Mouse (Mus musculus) stomach, postnatal 0 days (tissue): ENCODE results near the gene Tldc2. TPM values are rescaled to one million over a fixed set of nuclear protein-coding genes. Genes with fewer than 3 reads are reported as not detected.

Experiments
- ATAC-seq: fragments of 200-750 bp; cut with Nextera tagmentation; 2 replicates; pipeline ENCODE4 v1.8.0; 2017; ENCODE audit not compliant: low FRiP score, low TSS enrichment
- DNase-seq: peaks from one replicate; pipeline ENCODE4 v3.0.0-alpha.2; 2016; ENCODE audit warnings: low spot score
- H3K27ac ChIP-seq: fragments of 300-500 bp; sonication (generic); replicated peaks from 2 replicates; pipeline ENCODE4 v1.5.1; 2014; ENCODE audit warnings: mild to moderate bottlenecking, control low read depth
- H3K27me3 ChIP-seq: fragments of 300-500 bp; sonication (generic); 2 replicates; pipeline ENCODE4 v1.6.1; 2014; ENCODE audit warnings: low read length; ENCODE audit not compliant: control insufficient read depth, insufficient read depth
- H3K36me3 ChIP-seq: fragments of 300-500 bp; sonication (generic); 2 replicates; pipeline ENCODE4 v1.6.1; 2014; ENCODE audit warnings: low read length, mixed read lengths; ENCODE audit not compliant: control insufficient read depth, insufficient read depth
- H3K4me1 ChIP-seq: fragments of 300-500 bp; sonication (generic); replicated peaks from 2 replicates; pipeline ENCODE4 v1.6.1; 2014; ENCODE audit warnings: antibody characterized with exemption; ENCODE audit not compliant: control insufficient read depth, insufficient read depth
- H3K4me2 ChIP-seq: fragments of 300-500 bp; sonication (generic); replicated peaks from 2 replicates; pipeline ENCODE4 v1.6.1; 2014; ENCODE audit warnings: low read depth, mild to moderate bottlenecking, control low read depth, moderate library complexity
- H3K4me3 ChIP-seq: fragments of 300-500 bp; sonication (generic); 2 replicates; pipeline ENCODE4 v1.5.1; 2014; ENCODE audit warnings: low read depth, low read length, control low read depth
- H3K9ac ChIP-seq: fragments of 300-500 bp; sonication (generic); 2 replicates; pipeline ENCODE4 v1.6.1; 2014; ENCODE audit warnings: mild to moderate bottlenecking, low read length, control low read depth, mixed read lengths
- H3K9me3 ChIP-seq: fragments of 300-500 bp; sonication (generic); 2 replicates; pipeline ENCODE4 v1.6.1; 2016; ENCODE audit warnings: low read length; ENCODE audit not compliant: control insufficient read depth
- CTCF ChIP-seq: IDR thresholded peaks from 2 replicates; pipeline ENCODE4 v1.5.1; 2016; ENCODE audit warnings: antibody characterized with exemption, low read depth, mild to moderate bottlenecking, moderate library complexity
- EP300 ChIP-seq: optimal IDR thresholded peaks from 2 replicates; pipeline ENCODE3; 2016; ENCODE audit warnings: antibody characterized with exemption
- WGBS: fragments of 180-500 bp; shearing (Covaris S2); extraction: QIAGEN DNeasy Blood & Tissue Kit; methylation state at CpG from one replicate; pipeline ENCODE4 v1.1.7; 2014; 5-methylcytosine and 5-hydroxymethylcytosine counted together
- polyA plus RNA-seq: library from polyadenylated mRNA; unstranded; fragments of >200 nt; fragmentation: Nextera tagmentation; extraction: Ambion mirVana; gene quantifications from 2 replicates; pipeline ENCODE4 v1.2.1, GENCODE M21; 2015

Tldc2 gene
- polyA plus RNA-seq, 1 experiment from 2014 or later: not detected

GRCm38 (mm10) chr2:157116964-157117363 lies 30.1 kb downstream of the Tldc2 start:
- 23% methylated on average over 3 of the region's 3 CpGs for WGBS

GRCm38 (mm10) chr2:157118556-157118955 lies 31.7 kb downstream of the Tldc2 start:
- WGBS: 50% methylated on average over 4 of the region's 4 CpGs
- Histone ChIP-seq H3K4me2 (no peak overlapping the region), H3K9me3 (no peaks in the 10 kb centered on the region), H3K36me3 (peaks cover 9% of the 10 kb centered on the region), H3K27me3 (no peaks in the 10 kb centered on the region), H3K4me1 (no peaks in the 10 kb centered on the region), H3K4me3 (no peak overlapping the region), H3K27ac (no peak overlapping the region), H3K9ac (no peak overlapping the region)
- DNase-seq (no peak), ATAC-seq (peak; percentile 63; the same call in 1 of the 2 replicates)
- no peak for TF ChIP-seq EP300
- no peak for TF ChIP-seq CTCF

More at GRCm38 (mm10) chr2:157116964-157117363, 30.1 kb downstream of the Tldc2 start:
- Histone ChIP-seq H3K9ac (no peak overlapping the region), H3K4me2 (no peak overlapping the region), H3K36me3 (peaks cover 17% of the 10 kb centered on the region), H3K4me1 (no peaks in the 10 kb centered on the region), H3K4me3 (no peak overlapping the region), H3K27me3 (no peaks in the 10 kb centered on the region), H3K9me3 (no peaks in the 10 kb centered on the region), H3K27ac (no peak overlapping the region)
- ATAC-seq (no peak), DNase-seq (no peak)
- peak; percentile 83 for TF ChIP-seq CTCF
- TF ChIP-seq EP300: no peak

- Histone ChIP-seq H3K4me2 (no peak overlapping the region), H3K36me3 (peaks cover 4% of the 10 kb centered on the region), H3K27ac (no peak overlapping the region), H3K9ac (no peak overlapping the region), H3K9me3 (no peaks in the 10 kb centered on the region), H3K4me3 (no peak overlapping the region), H3K27me3 (no peaks in the 10 kb centered on the region), H3K4me1 (no peaks in the 10 kb centered on the region)
- ATAC-seq: no peak
- DNase-seq: no peak
- 45% methylated on average over 3 of the region's 3 CpGs for WGBS
- TF ChIP-seq CTCF (no peak), EP300 (no peak)
These were observed 32.2 kb downstream of the Tldc2 start for GRCm38 (mm10) chr2:157119075-157119474.

- no peak overlapping the region for H3K9ac ChIP-seq
- no peaks in the 10 kb centered on the region for H3K27me3 ChIP-seq
- H3K4me2 ChIP-seq: no peak overlapping the region
- 91% methylated on average over 8 of the region's 8 CpGs for whole genome bisulfite sequencing
- peaks cover 7% of the 10 kb centered on the region; the same call in 1 of the 2 replicates for H3K36me3 ChIP-seq
- H3K27ac ChIP-seq: no peak overlapping the region
- DNase-seq (no peak), ATAC-seq (no peak)
- no peak overlapping the region for H3K4me3 ChIP-seq
- H3K9me3 ChIP-seq: no peaks in the 10 kb centered on the region
- H3K4me1 ChIP-seq: no peaks in the 10 kb centered on the region
- TF ChIP-seq CTCF (no peak), EP300 (no peak)
These were observed 34.9 kb downstream of the Tldc2 start for GRCm38 (mm10) chr2:157121766-157122165.

GRCm38 (mm10) chr2:157125246-157125645 lies 38.4 kb downstream of the Tldc2 start:
- 73% methylated on average over 3 of the region's 3 CpGs for WGBS
- ATAC-seq: no peak

GRCm38 (mm10) chr2:157127370-157127769 lies 40.5 kb downstream of the Tldc2 start:
- Histone ChIP-seq H3K4me2 (no peak overlapping the region), H3K36me3 (0 out of 2 replicates have a peak, but pooled peaks cover 3% of the 10 kb centered on the region), H3K27me3 (no peaks in the 10 kb centered on the region), H3K27ac (no peak overlapping the region), H3K4me1 (no peaks in the 10 kb centered on the region), H3K4me3 (no peak overlapping the region), H3K9me3 (no peaks in the 10 kb centered on the region), H3K9ac (no peak overlapping the region)
- DNase-seq (no peak), ATAC-seq (peak; percentile 58)
- TF ChIP-seq CTCF: no peak
- TF ChIP-seq EP300: no peak
- 50% methylated on average over 3 of the region's 3 CpGs for WGBS

More at GRCm38 (mm10) chr2:157125246-157125645, 38.4 kb downstream of the Tldc2 start:
- Histone ChIP-seq H3K36me3 (0 out of 2 replicates have a peak, but pooled peaks cover 3% of the 10 kb centered on the region), H3K9me3 (no peaks in the 10 kb centered on the region), H3K4me3 (no peak overlapping the region), H3K4me2 (no peak overlapping the region), H3K9ac (no peak overlapping the region), H3K4me1 (no peaks in the 10 kb centered on the region), H3K27ac (no peak overlapping the region), H3K27me3 (no peaks in the 10 kb centered on the region)
- no peak for DNase-seq
- no peak for TF ChIP-seq EP300
- TF ChIP-seq CTCF: no peak
